Mouse (Mus musculus): ENCODE measurements around the gene Ccl21a. TPM values are rescaled to one million over a fixed set of nuclear protein-coding genes. Genes with fewer than 3 reads are reported as not detected.

The Ccl21a gene
- 115 TPM for polyA plus RNA-seq (2014; fragmentation: Illumina TruSeq; extraction: RNeasy Lipid Tissue Mini Kit (QIAGEN cat#74804); ENCODE audit: low read depth, low replicate concordance)

DNA sequence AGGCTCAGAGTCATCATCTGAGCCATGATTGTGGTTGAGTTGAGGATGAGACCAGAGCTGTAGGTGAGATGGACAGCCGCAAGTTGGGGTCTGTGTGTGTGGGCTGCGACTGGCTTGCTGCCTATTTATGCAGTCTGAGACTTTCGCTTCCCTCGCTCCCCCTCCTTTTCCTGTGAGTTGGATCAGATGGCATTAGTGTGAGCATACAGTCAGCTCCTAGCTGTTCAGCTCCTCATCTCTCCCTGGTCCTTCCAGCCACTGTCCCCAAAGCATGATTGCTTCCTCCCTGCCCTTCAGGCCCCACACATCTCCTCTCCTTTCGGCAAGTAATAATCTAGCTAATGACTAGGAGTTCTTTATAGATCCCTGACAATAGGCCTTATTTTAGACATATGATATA, at the start of gene Ccl21a:
TSS of gene Ccl21a (minus strand) at position 101 of the 400 bp plus-strand sequence.

DNA sequence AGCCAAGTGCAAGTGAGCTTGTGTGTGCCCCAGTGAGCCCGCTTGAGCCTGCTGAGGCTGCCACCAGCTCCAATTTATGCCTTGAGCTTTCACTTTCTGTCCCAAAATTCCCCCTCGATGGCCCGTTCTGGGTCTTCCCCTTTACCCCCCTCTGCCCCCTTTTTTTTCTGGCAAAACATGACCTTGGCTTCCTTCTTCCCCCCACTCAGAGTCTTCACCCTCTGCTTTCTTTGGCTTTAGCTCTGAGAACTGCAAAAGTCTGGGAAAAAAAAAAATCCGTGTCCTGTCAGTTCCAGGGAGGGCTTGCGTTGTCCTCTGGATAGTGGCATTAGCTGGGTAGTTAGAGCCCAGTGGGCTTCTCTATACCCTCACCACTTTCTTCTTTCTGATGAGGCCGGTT, 17.3 kb downstream of the Ccl21a start, which contains the start of gene Ccl19:
TSS of gene Ccl19 (minus strand) at position 101 of the 400 bp plus-strand sequence.

DNA sequence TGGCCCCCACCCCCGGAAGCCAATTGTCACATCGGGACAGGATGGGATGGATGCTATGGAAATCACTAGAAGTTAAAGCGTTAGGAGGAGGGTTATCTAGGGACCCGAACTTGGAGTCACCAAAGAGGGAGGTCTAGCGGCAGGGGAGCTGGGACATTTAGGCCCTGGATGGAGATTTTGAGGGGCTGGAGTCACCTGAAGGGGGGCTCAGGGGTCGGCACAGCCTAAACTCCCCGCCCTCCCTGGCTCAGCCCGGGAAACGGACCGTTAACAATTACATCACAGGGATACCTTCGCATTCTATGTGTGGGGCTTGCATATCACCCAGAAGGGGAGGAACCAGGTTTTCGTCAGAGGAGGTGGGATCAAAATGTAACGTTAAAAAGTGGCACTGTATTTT, 38.5 kb downstream of the Ccl21a start, which contains the start of gene 4930578G10Rik:
TSS of gene 4930578G10Rik (plus strand) at position 301 of the 400 bp plus-strand sequence.

Other genes with a start within 250 kb of the Ccl21a start
- not detected for gene Fam205a2, start 245.8 kb downstream of the Ccl21a start, polyA plus RNA-seq (2014; fragmentation: Illumina TruSeq; extraction: RNeasy Lipid Tissue Mini Kit (QIAGEN cat#74804); ENCODE audit: low read depth, low replicate concordance)
- gene Gm10591, start 161.8 kb downstream of the Ccl21a start, polyA plus RNA-seq (2014; fragmentation: Illumina TruSeq; extraction: RNeasy Lipid Tissue Mini Kit (QIAGEN cat#74804); ENCODE audit: low read depth, low replicate concordance): not detected
- gene Gm2564, start 144.3 kb downstream of the Ccl21a start, polyA plus RNA-seq (2014; fragmentation: Illumina TruSeq; extraction: RNeasy Lipid Tissue Mini Kit (QIAGEN cat#74804); ENCODE audit: low read depth, low replicate concordance): 13.2 TPM
- not detected for gene Ccl27b, start 118.7 kb downstream of the Ccl21a start, polyA plus RNA-seq (2014; fragmentation: Illumina TruSeq; extraction: RNeasy Lipid Tissue Mini Kit (QIAGEN cat#74804); ENCODE audit: low read depth, low replicate concordance)
- not detected for gene Il11ra2, start 112.1 kb downstream of the Ccl21a start, polyA plus RNA-seq (2014; fragmentation: Illumina TruSeq; extraction: RNeasy Lipid Tissue Mini Kit (QIAGEN cat#74804); ENCODE audit: low read depth, low replicate concordance)
- gene 4930578G10Rik, start 38.4 kb downstream of the Ccl21a start, polyA plus RNA-seq (2014; fragmentation: Illumina TruSeq; extraction: RNeasy Lipid Tissue Mini Kit (QIAGEN cat#74804); ENCODE audit: low read depth, low replicate concordance): not detected
- gene Ccl19, start 17.4 kb downstream of the Ccl21a start, polyA plus RNA-seq (2014; fragmentation: Illumina TruSeq; extraction: RNeasy Lipid Tissue Mini Kit (QIAGEN cat#74804); ENCODE audit: low read depth, low replicate concordance): 7.4 TPM
- gene Fam205a1, start 79.9 kb upstream of the Ccl21a start, polyA plus RNA-seq (2014; fragmentation: Illumina TruSeq; extraction: RNeasy Lipid Tissue Mini Kit (QIAGEN cat#74804); ENCODE audit: low read depth, low replicate concordance): 0.31 TPM
- gene Gm12394, start 82.8 kb upstream of the Ccl21a start, polyA plus RNA-seq (2014; fragmentation: Illumina TruSeq; extraction: RNeasy Lipid Tissue Mini Kit (QIAGEN cat#74804); ENCODE audit: low read depth, low replicate concordance): not detected
- 7.8 TPM for gene Fam205c, start 100.2 kb upstream of the Ccl21a start, polyA plus RNA-seq (2014; fragmentation: Illumina TruSeq; extraction: RNeasy Lipid Tissue Mini Kit (QIAGEN cat#74804); ENCODE audit: low read depth, low replicate concordance)
- 1.0 TPM for gene Phf24, start 142.7 kb upstream of the Ccl21a start, polyA plus RNA-seq (2014; fragmentation: Illumina TruSeq; extraction: RNeasy Lipid Tissue Mini Kit (QIAGEN cat#74804); ENCODE audit: low read depth, low replicate concordance)
- gene Dnajb5, start 175.8 kb upstream of the Ccl21a start, polyA plus RNA-seq (2014; fragmentation: Illumina TruSeq; extraction: RNeasy Lipid Tissue Mini Kit (QIAGEN cat#74804); ENCODE audit: low read depth, low replicate concordance): 12.6 TPM
- 0.30 TPM for gene 1700022I11Rik, start 195.6 kb upstream of the Ccl21a start, polyA plus RNA-seq (2014; fragmentation: Illumina TruSeq; extraction: RNeasy Lipid Tissue Mini Kit (QIAGEN cat#74804); ENCODE audit: low read depth, low replicate concordance)
- gene Vcp, start 226.5 kb upstream of the Ccl21a start, polyA plus RNA-seq (2014; fragmentation: Illumina TruSeq; extraction: RNeasy Lipid Tissue Mini Kit (QIAGEN cat#74804); ENCODE audit: low read depth, low replicate concordance): 276 TPM
- gene Fancg, start 236.5 kb upstream of the Ccl21a start, polyA plus RNA-seq (2014; fragmentation: Illumina TruSeq; extraction: RNeasy Lipid Tissue Mini Kit (QIAGEN cat#74804); ENCODE audit: low read depth, low replicate concordance): 8.8 TPM

Data from adipose tissue, adult 10 weeks (tissue).